Mouse (Mus musculus) forebrain, embryonic 15.5 days (tissue): Measurements from ENCODE around the gene S100a10. TPM values are rescaled to one million over a fixed set of nuclear protein-coding genes. Genes with fewer than 3 reads are reported as not detected.

Experiments
- ATAC-seq: fragments of 200-750 bp; cut with Nextera tagmentation; replicated peaks from 2 replicates; pipeline ENCODE4 v1.8.0; 2017; ENCODE audit warnings: mild to moderate bottlenecking, moderate TSS enrichment, moderate library complexity
- H3K27ac ChIP-seq: fragments of 300-500 bp; sonication (generic); replicated peaks from 2 replicates; pipeline ENCODE4 v1.5.1; 2015; ENCODE audit warnings: mild to moderate bottlenecking, inconsistent platforms
- H3K27me3 ChIP-seq: fragments of 300-500 bp; sonication (generic); 2 replicates; pipeline ENCODE4 v1.6.1; 2015; ENCODE audit warnings: inconsistent platforms
- H3K36me3 ChIP-seq: fragments of 300-500 bp; sonication (generic); 2 replicates; pipeline ENCODE4 v1.6.1; 2015; ENCODE audit warnings: mild to moderate bottlenecking, inconsistent platforms
- H3K4me1 ChIP-seq: fragments of 300-500 bp; sonication (generic); 2 replicates; pipeline ENCODE4 v1.6.1; 2015; ENCODE audit warnings: inconsistent platforms
- H3K4me2 ChIP-seq: fragments of 300-500 bp; sonication (generic); replicated peaks from 2 replicates; pipeline ENCODE4 v1.6.1; 2015; ENCODE audit warnings: mild to moderate bottlenecking, inconsistent platforms
- H3K4me3 ChIP-seq: fragments of 300-500 bp; sonication (generic); 2 replicates; pipeline ENCODE4 v1.5.1; 2015; ENCODE audit warnings: mild to moderate bottlenecking, inconsistent platforms
- H3K9ac ChIP-seq: fragments of 300-500 bp; sonication (generic); replicated peaks from 2 replicates; pipeline ENCODE4 v1.6.1; 2015; ENCODE audit warnings: mild to moderate bottlenecking, inconsistent platforms
- H3K9me3 ChIP-seq: fragments of 300-500 bp; sonication (generic); 2 replicates; pipeline ENCODE4 v1.6.1; 2016; ENCODE audit warnings: inconsistent platforms
- WGBS: fragments of 180-500 bp; shearing (Covaris S2); methylation state at CpG from one replicate; pipeline ENCODE4 v1.1.7; 2015; ENCODE audit warnings: mixed read lengths; 5-methylcytosine and 5-hydroxymethylcytosine counted together
- polyA plus RNA-seq: library from polyadenylated mRNA; unstranded; fragments of >200 nt; fragmentation: Nextera tagmentation; extraction: Ambion mirVana; gene quantifications from 2 replicates; pipeline ENCODE4 v1.2.1, GENCODE M21; 2015

Gene S100a10
- polyA plus RNA-seq, 1 experiment from 2014 or later, result 115 TPM

DNA sequence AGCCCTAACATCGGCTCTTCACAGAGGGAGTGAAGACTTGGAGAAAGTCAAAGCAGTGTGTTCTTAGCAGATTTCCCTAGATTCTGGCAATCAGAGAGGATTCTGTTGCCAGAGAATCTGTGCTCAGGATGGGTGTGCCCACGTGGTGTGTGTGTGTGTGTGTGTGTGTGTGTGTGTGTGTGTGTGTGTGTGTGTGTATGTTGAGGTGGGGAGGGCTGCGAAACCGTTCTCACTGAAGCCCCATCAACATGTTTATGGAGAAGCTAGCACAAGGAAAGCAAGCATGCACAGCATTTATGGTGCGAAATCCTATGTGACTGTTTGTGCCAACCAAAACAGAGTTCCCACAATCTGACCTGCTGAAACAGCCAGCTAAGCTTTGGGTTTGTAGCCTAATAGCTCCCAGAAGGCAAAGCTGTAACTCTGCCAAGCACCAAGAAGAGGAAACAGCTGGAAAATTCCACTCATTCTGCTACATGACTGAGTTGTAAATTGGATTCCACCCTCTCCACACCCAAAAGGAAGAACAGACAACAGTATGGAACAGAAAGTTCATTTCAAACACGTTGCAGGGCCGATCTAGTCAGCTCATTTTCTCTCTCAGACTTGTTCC lies 13.7 kb downstream of the S100a10 start:
- 56% methylated on average over 7 of the region's 7 CpGs for WGBS
- no peaks in the 10 kb centered on the region for H3K9me3 ChIP-seq
- no peak overlapping the region for H3K4me3 ChIP-seq
- peak; percentile 58; the same call in 1 of the 2 replicates for ATAC-seq
- no peak overlapping the region for H3K4me2 ChIP-seq
- H3K27ac ChIP-seq, result no peak overlapping the region
- no peaks in the 10 kb centered on the region for H3K36me3 ChIP-seq
- no peaks in the 10 kb centered on the region for H3K27me3 ChIP-seq
- H3K4me1 ChIP-seq, result no peaks in the 10 kb centered on the region
- H3K9ac ChIP-seq, result no peak overlapping the region

DNA sequence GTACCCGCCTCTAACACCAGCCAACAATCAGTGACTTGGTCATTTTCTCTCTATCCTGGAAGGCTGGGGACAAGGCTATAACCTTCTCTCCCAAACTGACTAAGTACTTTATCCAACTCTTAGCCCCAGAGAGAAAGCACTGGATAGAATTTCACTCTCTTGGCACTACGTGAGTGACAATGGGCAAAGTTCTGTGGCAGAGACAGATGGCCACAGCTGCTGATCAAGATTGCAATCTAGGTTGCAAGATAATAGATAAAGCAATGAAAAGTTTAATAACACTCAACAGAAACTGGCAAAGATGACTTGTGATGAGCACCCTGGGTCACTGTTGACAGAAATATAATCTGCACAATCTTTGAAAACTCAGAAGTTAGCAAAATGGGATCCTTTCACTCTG lies 14.2 kb downstream of the S100a10 start:
- Histone ChIP-seq H3K4me3 (no peak overlapping the region), H3K9me3 (no peaks in the 10 kb centered on the region), H3K4me1 (no peaks in the 10 kb centered on the region), H3K4me2 (no peak overlapping the region), H3K27me3 (no peaks in the 10 kb centered on the region), H3K9ac (no peak overlapping the region), H3K36me3 (no peaks in the 10 kb centered on the region), H3K27ac (no peak overlapping the region)
- no peak for ATAC-seq
- 68% methylated on average over 2 of the region's 2 CpGs for WGBS

- Histone ChIP-seq H3K4me3 (no peak overlapping the region), H3K4me2 (no peak overlapping the region), H3K27ac (no peak overlapping the region), H3K9me3 (no peaks in the 10 kb centered on the region), H3K27me3 (no peaks in the 10 kb centered on the region), H3K36me3 (no peaks in the 10 kb centered on the region), H3K9ac (no peak overlapping the region), H3K4me1 (no peaks in the 10 kb centered on the region)
- 71% methylated on average over 5 of the region's 5 CpGs for WGBS
- no peak for ATAC-seq
Observed at GRCm38 (mm10) chr3:93572058-93572791, 17.3 kb downstream of the S100a10 start.

GRCm38 (mm10) chr3:93579317-93580038 lies 24.6 kb downstream of the S100a10 start:
- no peak overlapping the region for H3K4me3 ChIP-seq
- no peaks in the 10 kb centered on the region for H3K9me3 ChIP-seq
- no peaks in the 10 kb centered on the region for H3K4me1 ChIP-seq
- no peaks in the 10 kb centered on the region for H3K27me3 ChIP-seq
- ATAC-seq, result no peak
- H3K9ac ChIP-seq, result no peak overlapping the region
- 78% methylated on average over 6 of the region's 6 CpGs for WGBS
- no peaks in the 10 kb centered on the region for H3K36me3 ChIP-seq
- H3K4me2 ChIP-seq, result no peak overlapping the region
- H3K27ac ChIP-seq, result no peak overlapping the region

DNA sequence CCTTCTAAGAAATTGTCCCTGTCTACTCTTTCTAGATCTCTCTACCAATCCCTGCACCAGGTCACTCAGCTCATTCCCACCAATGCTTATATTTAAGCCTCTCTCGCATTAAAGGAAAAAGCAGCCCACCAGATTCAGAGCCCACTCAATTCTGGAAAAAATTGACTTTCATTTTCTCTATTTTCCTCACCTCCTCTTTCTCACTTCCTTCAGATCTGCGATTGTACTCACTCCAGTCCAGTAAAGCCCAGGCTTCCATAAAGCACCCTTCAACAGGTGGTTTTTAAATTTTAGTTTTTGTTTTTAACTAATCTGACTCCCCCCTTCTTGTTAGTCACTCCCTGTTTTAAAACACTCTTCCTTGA lies 25.1 kb downstream of the S100a10 start:
- Histone ChIP-seq H3K4me1 (no peaks in the 10 kb centered on the region), H3K9ac (no peak overlapping the region), H3K4me3 (no peak overlapping the region), H3K36me3 (no peaks in the 10 kb centered on the region), H3K9me3 (no peaks in the 10 kb centered on the region), H3K4me2 (no peak overlapping the region), H3K27me3 (no peaks in the 10 kb centered on the region), H3K27ac (no peak overlapping the region)
- ATAC-seq, result no peak
- WGBS, result 93% methylated on average over 2 of the region's 2 CpGs

DNA sequence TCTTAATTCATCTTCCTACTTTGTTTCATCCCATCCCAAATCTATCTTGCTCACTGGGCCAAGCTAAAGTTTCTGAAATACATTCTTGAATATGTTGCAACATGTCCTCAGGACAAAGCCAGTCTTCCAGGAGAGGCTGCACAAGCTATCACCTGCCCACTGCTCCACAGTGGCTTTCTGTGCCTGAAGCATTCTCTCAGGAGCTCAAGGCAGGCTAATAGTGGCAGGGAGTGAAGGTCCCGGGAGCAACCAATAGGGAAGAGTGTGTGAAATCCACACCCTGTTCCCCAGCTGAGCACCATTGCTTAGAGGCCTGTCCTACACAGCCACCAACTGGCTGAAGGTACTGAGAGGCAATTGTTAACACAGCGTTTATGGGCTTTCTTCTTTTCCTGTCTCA lies 26.1 kb downstream of the S100a10 start:
- H3K9ac ChIP-seq, result no peak overlapping the region
- no peak overlapping the region for H3K4me3 ChIP-seq
- H3K27me3 ChIP-seq, result no peaks in the 10 kb centered on the region
- ATAC-seq, result no peak
- WGBS, result 56% methylated on average over 2 of the region's 2 CpGs
- H3K9me3 ChIP-seq, result no peaks in the 10 kb centered on the region
- H3K4me1 ChIP-seq, result no peaks in the 10 kb centered on the region
- no peak overlapping the region for H3K27ac ChIP-seq
- H3K4me2 ChIP-seq, result no peak overlapping the region
- no peaks in the 10 kb centered on the region for H3K36me3 ChIP-seq

- Histone ChIP-seq H3K9me3 (no peaks in the 10 kb centered on the region), H3K4me1 (no peaks in the 10 kb centered on the region), H3K4me2 (no peak overlapping the region), H3K9ac (no peak overlapping the region), H3K36me3 (no peaks in the 10 kb centered on the region), H3K27ac (no peak overlapping the region), H3K4me3 (no peak overlapping the region), H3K27me3 (no peaks in the 10 kb centered on the region)
- no peak for ATAC-seq
- WGBS, result 93% methylated on average over 4 of the region's 4 CpGs
Observed at GRCm38 (mm10) chr3:93581687-93582086, 26.8 kb downstream of the S100a10 start.

DNA sequence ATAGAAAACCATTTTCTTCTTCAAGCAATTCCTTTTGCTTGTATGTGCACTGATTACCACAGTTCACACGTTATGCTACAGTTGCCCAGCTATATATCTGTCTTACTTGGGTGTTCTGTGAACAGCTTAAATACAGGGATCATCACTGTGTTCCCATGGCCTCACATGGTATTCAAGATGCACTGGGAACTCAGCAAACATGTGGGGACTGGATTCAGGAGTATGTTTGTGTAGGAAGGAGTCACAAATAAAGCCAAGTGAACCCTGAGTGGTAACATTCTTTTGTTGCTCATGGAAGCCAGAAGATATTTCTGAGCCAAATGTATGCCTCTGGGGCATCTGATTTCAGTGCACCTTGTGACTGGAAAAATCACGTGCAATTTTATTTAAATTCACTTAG lies 28.2 kb downstream of the S100a10 start:
- Histone ChIP-seq H3K27me3 (no peaks in the 10 kb centered on the region), H3K36me3 (no peaks in the 10 kb centered on the region), H3K9ac (no peak overlapping the region), H3K4me3 (no peak overlapping the region), H3K27ac (no peak overlapping the region), H3K4me1 (no peaks in the 10 kb centered on the region), H3K9me3 (no peaks in the 10 kb centered on the region), H3K4me2 (no peak overlapping the region)
- WGBS, result 72% methylated on average over 2 of the region's 2 CpGs
- ATAC-seq, result no peak

- H3K4me2 ChIP-seq, result no peak overlapping the region
- H3K36me3 ChIP-seq, result no peaks in the 10 kb centered on the region
- H3K9me3 ChIP-seq, result no peaks in the 10 kb centered on the region
- H3K27ac ChIP-seq, result no peak overlapping the region
- WGBS, result 91% methylated on average over 5 of the region's 5 CpGs
- ATAC-seq, result no peak
- H3K27me3 ChIP-seq, result no peaks in the 10 kb centered on the region
- no peaks in the 10 kb centered on the region for H3K4me1 ChIP-seq
- no peak overlapping the region for H3K4me3 ChIP-seq
- no peak overlapping the region for H3K9ac ChIP-seq
Observed at GRCm38 (mm10) chr3:93589629-93590028, 34.7 kb downstream of the S100a10 start.

DNA sequence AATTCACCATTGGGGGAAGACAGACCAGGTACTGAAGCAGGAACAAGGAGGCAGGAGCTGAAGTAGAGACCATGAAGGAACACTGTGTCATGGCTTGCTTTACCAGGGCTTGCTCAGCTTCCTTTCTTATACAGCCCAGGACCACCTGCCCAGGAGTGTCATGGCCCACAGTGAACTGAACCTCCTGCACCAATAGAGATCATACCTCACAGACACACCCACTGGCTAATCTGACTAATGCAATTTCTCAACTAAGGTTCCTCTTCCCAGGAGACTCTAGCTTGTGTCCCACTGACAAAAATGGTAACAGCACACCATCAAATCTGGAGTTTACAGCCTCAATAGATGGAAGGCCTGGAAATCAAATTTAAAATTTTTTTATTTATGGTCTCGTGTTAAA lies 35.4 kb downstream of the S100a10 start:
- Histone ChIP-seq H3K27me3 (no peaks in the 10 kb centered on the region), H3K27ac (no peak overlapping the region), H3K9me3 (no peaks in the 10 kb centered on the region), H3K4me2 (no peak overlapping the region), H3K36me3 (no peaks in the 10 kb centered on the region), H3K9ac (no peak overlapping the region), H3K4me3 (no peak overlapping the region), H3K4me1 (no peaks in the 10 kb centered on the region)
- WGBS, result 83% methylated on average over 1 of the region's 1 CpGs
- ATAC-seq, result no peak

DNA sequence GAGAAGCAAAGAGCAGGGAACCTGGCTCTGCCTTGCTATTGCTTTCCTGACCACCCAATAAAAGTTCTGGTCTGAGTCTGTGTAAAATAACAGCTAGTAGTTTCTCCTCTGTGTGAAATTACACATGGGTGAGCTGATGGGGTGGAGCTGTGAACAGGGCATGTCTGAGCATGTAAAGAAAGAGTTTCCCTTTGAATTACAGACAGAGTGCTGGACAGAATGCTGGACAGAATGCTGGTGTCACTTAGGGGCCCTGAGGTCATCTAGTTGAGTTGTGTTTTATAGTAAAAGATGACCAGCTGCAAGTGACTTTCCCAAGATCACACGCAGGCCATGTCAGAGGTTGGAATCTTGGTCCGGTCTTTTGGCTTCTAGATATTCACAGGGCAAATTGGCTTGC lies 37.2 kb downstream of the S100a10 start:
- no peaks in the 10 kb centered on the region for H3K4me1 ChIP-seq

DNA sequence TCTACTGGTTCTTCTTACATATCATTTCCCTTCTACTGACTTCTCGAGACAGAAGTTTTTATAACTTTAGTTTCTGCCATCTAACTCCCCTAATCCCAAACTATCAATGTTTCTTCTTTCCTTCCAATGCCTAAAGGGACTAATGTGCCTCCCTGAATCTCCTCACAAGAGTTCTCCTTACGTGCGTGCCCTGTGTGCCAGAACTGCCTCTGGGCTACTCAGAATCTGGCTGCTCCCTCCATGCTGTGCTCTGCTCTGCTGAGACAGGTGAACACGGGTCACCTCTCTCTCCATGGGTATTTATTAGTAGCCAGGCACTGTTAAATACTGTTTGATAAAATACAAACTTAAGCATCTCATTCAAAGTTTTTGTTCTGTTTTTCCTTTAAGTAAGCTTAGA lies 38.1 kb downstream of the S100a10 start:
- Histone ChIP-seq H3K4me3 (no peak overlapping the region), H3K4me1 (0 out of 2 replicates have a peak, but pooled peaks cover 2% of the 10 kb centered on the region), H3K27me3 (no peaks in the 10 kb centered on the region), H3K4me2 (no peak overlapping the region), H3K36me3 (no peaks in the 10 kb centered on the region), H3K27ac (no peak overlapping the region), H3K9ac (no peak overlapping the region), H3K9me3 (no peaks in the 10 kb centered on the region)
- WGBS, result 80% methylated on average over 4 of the region's 4 CpGs
- no peak for ATAC-seq

More for the DNA sequence above, 37.2 kb downstream of the S100a10 start:
- H3K9me3 ChIP-seq, result no peaks in the 10 kb centered on the region
- H3K4me2 ChIP-seq, result no peak overlapping the region
- no peaks in the 10 kb centered on the region for H3K36me3 ChIP-seq
- H3K27me3 ChIP-seq, result no peaks in the 10 kb centered on the region
- H3K9ac ChIP-seq, result no peak overlapping the region
- WGBS, result 89% methylated on average over 2 of the region's 2 CpGs
- no peak for ATAC-seq
- H3K4me3 ChIP-seq, result no peak overlapping the region
- no peak overlapping the region for H3K27ac ChIP-seq
